Mouse (Mus musculus): Measurements from ENCODE around the gene Fbxo39. TPM values are rescaled to one million over a fixed set of nuclear protein-coding genes. Genes with fewer than 3 reads are reported as not detected.

Gene Fbxo39
- 108 and 112 TPM in 2 replicates for polyA plus RNA-seq (2012; rRNA removed)

DNA sequence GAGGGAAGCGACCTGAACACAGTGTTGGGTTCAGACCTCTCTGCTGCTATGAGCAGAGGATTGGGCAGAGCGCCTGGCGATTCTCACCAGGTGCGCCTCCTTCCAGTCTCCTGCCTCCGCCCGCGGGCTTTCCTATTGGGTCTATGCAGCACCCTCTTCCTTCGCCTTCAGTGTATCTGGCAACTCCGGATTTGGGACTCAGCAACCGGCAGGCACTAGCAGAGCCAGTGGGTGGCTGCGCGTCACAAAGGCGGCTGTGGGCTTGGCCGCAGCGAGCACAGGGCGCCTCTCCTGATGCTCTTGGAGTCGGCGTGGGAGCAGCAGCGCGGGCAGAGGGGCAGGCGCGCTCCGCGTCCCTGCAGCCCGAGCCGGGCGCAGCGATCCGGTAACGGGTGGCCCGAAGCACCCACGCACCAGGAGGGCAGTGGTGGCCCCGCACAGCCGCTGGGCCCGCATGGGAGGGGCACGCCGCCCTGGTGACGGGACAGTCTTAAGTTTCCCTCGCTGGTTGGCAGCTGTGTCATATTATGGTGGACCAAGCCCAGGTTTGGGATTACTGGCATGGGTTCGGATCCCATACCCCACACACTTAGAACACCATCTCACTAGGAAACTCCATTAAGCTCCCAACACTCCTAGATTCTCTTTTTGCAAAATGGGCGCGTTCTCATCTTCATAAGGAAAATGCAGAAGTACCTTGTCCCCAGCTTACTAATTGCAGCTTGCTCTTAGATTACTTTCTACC lies at the start of gene Fbxo39:
Fbxo39 (plus strand) TSS at position 294 of the 745 bp plus-strand sequence.
- H3K4me1 ChIP-seq (ENCODE audit: control insufficient read depth, insufficient read depth, low read length), result peaks cover 3% of the 10 kb centered on the region
- TF ChIP-seq POLR2A (IDR thresholded peaks at IDR 0.05; ENCODE audit: control insufficient read depth, low read depth, low read length) (peak; percentile 46; the same call in 1 of the 2 replicates), CTCF (IDR thresholded peaks at IDR 0.05; ENCODE audit: control insufficient read depth, insufficient read depth, insufficient replicate concordance, low read depth, low read length) (no peak)
- H3K27ac ChIP-seq (ENCODE audit: control insufficient read depth, insufficient read depth, low read depth, low read length), result no peak within 1 kb of the TSS
- no peaks in the 10 kb centered on the region for H3K27me3 ChIP-seq (ENCODE audit: control insufficient read depth, insufficient read depth, low read length)
- H3K36me3 ChIP-seq (ENCODE audit: control insufficient read depth, insufficient read depth, low read length), result no peaks in the 10 kb centered on the region
- peak within 1 kb of the TSS; percentile 80 for H3K4me3 ChIP-seq (ENCODE audit: control insufficient read depth, low read depth, low read length)

DNA sequence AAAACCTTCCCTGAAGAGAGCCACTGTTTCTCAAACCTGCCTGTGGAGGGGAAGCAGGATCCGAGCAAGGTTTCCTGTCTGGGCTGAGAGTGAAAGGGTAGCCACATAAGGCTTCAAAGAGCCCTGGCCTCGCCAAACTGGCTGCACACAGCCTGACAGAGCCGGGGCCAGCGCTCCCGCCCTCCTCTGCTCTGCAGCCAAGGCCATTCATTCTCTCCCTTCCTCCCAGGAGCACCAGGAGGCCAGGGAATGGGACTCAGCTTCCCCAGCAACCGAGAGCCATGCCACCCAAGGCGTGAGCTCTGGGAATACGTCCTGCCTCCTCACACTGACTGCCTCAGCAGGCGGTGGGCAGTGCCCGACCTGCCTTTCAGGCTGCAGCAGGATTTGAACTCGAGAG lies 48.8 kb upstream of the Fbxo39 start:
- Histone ChIP-seq H3K4me3 (ENCODE audit: control insufficient read depth, low read depth, low read length) (peak overlapping the region; percentile 90), H3K4me1 (ENCODE audit: control insufficient read depth, insufficient read depth, low read length) (peaks cover 18% of the 10 kb centered on the region), H3K27me3 (ENCODE audit: control insufficient read depth, insufficient read depth, low read length) (no peaks in the 10 kb centered on the region), H3K36me3 (ENCODE audit: control insufficient read depth, insufficient read depth, low read length) (no peaks in the 10 kb centered on the region), H3K27ac (ENCODE audit: control insufficient read depth, insufficient read depth, low read depth, low read length) (no peak overlapping the region)
- TF ChIP-seq POLR2A (IDR thresholded peaks at IDR 0.05; ENCODE audit: control insufficient read depth, low read depth, low read length), result no peak
- no peak for TF ChIP-seq CTCF (IDR thresholded peaks at IDR 0.05; ENCODE audit: control insufficient read depth, insufficient read depth, insufficient replicate concordance, low read depth, low read length)

DNA sequence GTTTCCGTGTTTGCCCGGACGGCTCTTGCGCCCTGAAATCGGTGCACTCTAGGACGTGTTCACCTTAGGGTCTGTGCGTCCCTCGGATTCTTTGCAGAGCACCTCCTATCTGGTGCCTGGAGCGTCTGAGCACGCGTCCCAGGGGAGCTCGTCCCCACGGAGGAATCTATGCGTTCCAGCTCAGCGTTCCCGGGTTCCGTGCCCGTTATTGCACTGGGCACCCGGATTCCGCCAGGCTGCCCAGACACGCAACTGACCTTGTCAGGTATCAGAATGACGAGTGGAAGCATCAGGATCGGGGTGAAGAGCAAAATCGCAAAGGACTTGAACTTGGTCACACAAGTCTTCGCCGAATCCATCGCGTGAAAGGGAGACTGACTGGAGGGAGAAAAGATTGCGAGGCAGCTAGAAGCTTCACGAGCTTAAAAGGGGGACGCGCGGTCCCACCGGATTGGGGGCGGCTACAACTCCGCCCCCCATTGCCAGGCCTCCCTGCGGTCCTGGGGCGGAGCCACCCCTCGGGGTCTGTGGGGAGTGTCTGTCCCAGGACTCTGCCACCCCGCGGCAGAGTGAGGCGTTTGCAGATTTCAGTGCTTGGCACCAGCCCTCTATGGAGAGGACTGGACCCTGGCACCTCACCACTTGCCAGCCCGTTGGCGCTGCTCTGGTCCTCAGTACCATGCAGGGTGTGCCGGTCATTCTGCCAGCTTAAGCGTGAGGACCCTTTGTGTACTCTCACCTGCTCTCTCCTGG lies 47.9 kb upstream of the Fbxo39 start:
- TF ChIP-seq CTCF (IDR thresholded peaks at IDR 0.05; ENCODE audit: control insufficient read depth, insufficient read depth, insufficient replicate concordance, low read depth, low read length), result no peak
- TF ChIP-seq POLR2A (IDR thresholded peaks at IDR 0.05; ENCODE audit: control insufficient read depth, low read depth, low read length), result peak; percentile 57; the same call in 1 of the 2 replicates
- Histone ChIP-seq H3K27me3 (ENCODE audit: control insufficient read depth, insufficient read depth, low read length) (no peaks in the 10 kb centered on the region), H3K27ac (ENCODE audit: control insufficient read depth, insufficient read depth, low read depth, low read length) (peak overlapping the region; percentile 88), H3K4me1 (ENCODE audit: control insufficient read depth, insufficient read depth, low read length) (peaks cover 18% of the 10 kb centered on the region), H3K36me3 (ENCODE audit: control insufficient read depth, insufficient read depth, low read length) (no peaks in the 10 kb centered on the region), H3K4me3 (ENCODE audit: control insufficient read depth, low read depth, low read length) (peak overlapping the region; percentile 90)

DNA sequence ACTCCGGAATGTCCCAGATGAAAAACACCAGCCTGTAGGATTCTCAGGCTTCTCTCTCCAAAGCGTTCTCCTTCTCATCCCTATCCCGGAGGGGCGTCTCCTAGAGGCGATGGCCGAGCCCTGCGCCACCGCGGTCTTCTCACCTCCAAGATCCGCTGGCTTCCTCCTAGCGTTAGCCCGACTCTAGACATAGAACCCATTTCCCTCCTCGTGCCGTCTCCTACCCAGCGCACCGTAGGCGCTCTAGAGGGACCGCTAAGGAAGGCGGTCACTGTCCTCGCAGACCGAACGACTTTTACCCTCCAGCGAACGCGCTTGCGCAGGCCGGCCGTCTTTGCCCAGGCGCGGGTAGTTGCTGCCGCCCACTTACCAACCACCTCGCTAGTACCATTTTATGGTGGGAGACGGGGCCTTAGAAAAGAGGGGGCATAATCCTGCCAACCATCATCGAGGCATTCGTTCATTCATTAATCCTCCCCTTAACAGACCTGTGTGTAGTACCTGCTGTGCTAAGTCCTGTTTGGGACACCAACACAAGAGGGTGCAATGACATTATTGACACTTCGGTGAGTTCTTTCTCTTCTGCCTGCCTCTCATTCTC lies 47.2 kb upstream of the Fbxo39 start, which contains the start of gene Slc13a5:
Slc13a5 (minus strand) TSS at position 263 of the 601 bp plus-strand sequence.
- Histone ChIP-seq H3K27me3 (ENCODE audit: control insufficient read depth, insufficient read depth, low read length) (no peaks in the 10 kb centered on the region), H3K4me1 (ENCODE audit: control insufficient read depth, insufficient read depth, low read length) (peaks cover 18% of the 10 kb centered on the region), H3K27ac (ENCODE audit: control insufficient read depth, insufficient read depth, low read depth, low read length) (peak within 1 kb of the TSS; percentile 88), H3K36me3 (ENCODE audit: control insufficient read depth, insufficient read depth, low read length) (no peaks in the 10 kb centered on the region), H3K4me3 (ENCODE audit: control insufficient read depth, low read depth, low read length) (peak within 1 kb of the TSS; percentile 90)
- TF ChIP-seq POLR2A (IDR thresholded peaks at IDR 0.05; ENCODE audit: control insufficient read depth, low read depth, low read length) (peak; percentile 88), CTCF (IDR thresholded peaks at IDR 0.05; ENCODE audit: control insufficient read depth, insufficient read depth, insufficient replicate concordance, low read depth, low read length) (no peak; the same call in 1 of the 2 replicates)

DNA sequence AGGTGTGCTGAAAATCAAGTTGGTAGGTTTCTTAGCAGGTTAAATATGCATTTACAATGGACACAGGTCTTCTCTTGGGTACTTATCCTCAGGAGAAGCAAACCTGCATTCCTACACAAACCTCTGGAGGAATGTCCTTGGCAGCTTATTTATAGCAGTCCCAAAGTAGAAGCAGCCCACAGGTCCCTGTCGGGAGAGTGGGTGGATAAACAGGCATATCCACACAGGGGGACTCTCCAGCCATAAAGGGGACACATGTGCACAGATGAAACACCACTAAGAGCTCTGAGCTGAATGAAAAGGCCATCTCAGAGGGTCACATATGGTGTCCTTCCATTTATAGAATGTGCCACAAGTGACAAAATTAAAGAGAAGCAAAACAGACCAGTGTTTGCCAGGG lies 42.5 kb upstream of the Fbxo39 start:
- Histone ChIP-seq H3K27me3 (ENCODE audit: control insufficient read depth, insufficient read depth, low read length) (no peaks in the 10 kb centered on the region), H3K4me1 (ENCODE audit: control insufficient read depth, insufficient read depth, low read length) (peaks cover 3% of the 10 kb centered on the region; the same call in 1 of the 2 replicates), H3K36me3 (ENCODE audit: control insufficient read depth, insufficient read depth, low read length) (no peaks in the 10 kb centered on the region), H3K27ac (ENCODE audit: control insufficient read depth, insufficient read depth, low read depth, low read length) (no peak overlapping the region), H3K4me3 (ENCODE audit: control insufficient read depth, low read depth, low read length) (no peak overlapping the region)
- no peak for TF ChIP-seq POLR2A (IDR thresholded peaks at IDR 0.05; ENCODE audit: control insufficient read depth, low read depth, low read length)
- no peak for TF ChIP-seq CTCF (IDR thresholded peaks at IDR 0.05; ENCODE audit: control insufficient read depth, insufficient read depth, insufficient replicate concordance, low read depth, low read length)

DNA sequence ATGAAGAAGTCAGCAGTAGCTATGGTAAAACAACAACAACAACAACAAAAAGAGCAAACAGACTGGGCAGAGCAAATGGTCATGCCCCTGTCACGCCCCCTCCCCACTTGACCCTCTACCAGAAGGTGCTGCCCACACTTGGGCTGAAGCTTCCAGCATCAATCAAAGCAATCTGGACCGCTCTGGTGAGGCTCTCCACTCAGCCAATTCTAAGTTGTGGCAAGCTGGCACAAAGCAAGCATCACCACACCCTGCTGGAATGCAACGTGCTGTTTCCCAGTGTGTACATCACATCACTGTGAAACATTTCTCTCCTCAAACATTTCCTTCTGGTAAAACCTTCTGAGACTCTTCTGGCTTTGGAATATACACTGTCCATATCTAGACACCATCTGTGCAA lies 40.9 kb upstream of the Fbxo39 start:
- TF ChIP-seq CTCF (IDR thresholded peaks at IDR 0.05; ENCODE audit: control insufficient read depth, insufficient read depth, insufficient replicate concordance, low read depth, low read length), result no peak
- no peak for TF ChIP-seq POLR2A (IDR thresholded peaks at IDR 0.05; ENCODE audit: control insufficient read depth, low read depth, low read length)
- no peaks in the 10 kb centered on the region for H3K27me3 ChIP-seq (ENCODE audit: control insufficient read depth, insufficient read depth, low read length)
- no peaks in the 10 kb centered on the region for H3K36me3 ChIP-seq (ENCODE audit: control insufficient read depth, insufficient read depth, low read length)
- no peak overlapping the region for H3K4me3 ChIP-seq (ENCODE audit: control insufficient read depth, low read depth, low read length)
- H3K27ac ChIP-seq (ENCODE audit: control insufficient read depth, insufficient read depth, low read depth, low read length), result no peak overlapping the region
- H3K4me1 ChIP-seq (ENCODE audit: control insufficient read depth, insufficient read depth, low read length), result no peaks in the 10 kb centered on the region
